Mouse (Mus musculus) liver, postnatal 0 days (tissue): ENCODE results near the gene Fam122a. TPM values are rescaled to one million over a fixed set of nuclear protein-coding genes. Genes with fewer than 3 reads are reported as not detected.
A peak's percentile ranks its signal among the peaks of the same experiment; 100 is the strongest.

Experiments
- ATAC-seq: fragments of 200-750 bp; cut with Nextera tagmentation; 2 replicates; pipeline ENCODE4 v1.8.0; 2017; ENCODE audit warnings: mild to moderate bottlenecking, moderate library complexity
- DNase-seq: peaks from one replicate; pipeline ENCODE4 v3.0.0-alpha.2; 2016
- H3K27ac ChIP-seq: fragments of 300-500 bp; sonication (generic); 2 replicates; pipeline ENCODE4 v1.5.1; 2014; ENCODE audit warnings: antibody characterized with exemption, moderate library complexity, mild to moderate bottlenecking, low read depth
- H3K27me3 ChIP-seq: fragments of 300-500 bp; sonication (generic); 2 replicates; pipeline ENCODE4 v1.6.1; 2014; ENCODE audit warnings: low read length, control low read depth, mixed read lengths; ENCODE audit not compliant: insufficient read depth
- H3K36me3 ChIP-seq: fragments of 300-500 bp; sonication (generic); replicated peaks from 2 replicates; pipeline ENCODE4 v1.6.1; 2014; ENCODE audit warnings: mild to moderate bottlenecking, control low read depth, low read length, moderate library complexity, mixed read lengths; ENCODE audit not compliant: insufficient read depth
- H3K4me1 ChIP-seq: fragments of 300-500 bp; sonication (generic); 2 replicates; pipeline ENCODE4 v1.6.1; 2014; ENCODE audit warnings: antibody characterized with exemption, mild to moderate bottlenecking, control low read depth; ENCODE audit not compliant: insufficient read depth
- H3K4me2 ChIP-seq: fragments of 300-500 bp; sonication (generic); 2 replicates; pipeline ENCODE4 v1.6.1; 2014; ENCODE audit warnings: low read depth, mild to moderate bottlenecking, low read length, moderate library complexity, mixed read lengths
- H3K4me3 ChIP-seq: fragments of 300-500 bp; sonication (generic); 2 replicates; pipeline ENCODE4 v1.5.1; 2014; ENCODE audit warnings: low read depth, low read length
- H3K9ac ChIP-seq: fragments of 300-500 bp; sonication (generic); replicated peaks from 2 replicates; pipeline ENCODE4 v1.6.1; 2014; ENCODE audit warnings: mild to moderate bottlenecking, moderate library complexity
- H3K9me3 ChIP-seq: fragments of 300-500 bp; sonication (generic); 2 replicates; pipeline ENCODE4 v1.6.1; 2016; ENCODE audit warnings: mild to moderate bottlenecking, control low read depth, low read length, mixed read lengths
- CTCF ChIP-seq: sonication (generic); IDR thresholded peaks from 2 replicates; pipeline ENCODE4 v1.5.1; 2016; ENCODE audit warnings: antibody characterized with exemption, low read depth
- EP300 ChIP-seq: IDR thresholded peaks from 2 replicates; pipeline ENCODE4 v1.6.1; 2016; ENCODE audit warnings: antibody characterized with exemption, low read depth, mild to moderate bottlenecking
- WGBS: fragments of 180-500 bp; shearing (Covaris S2); extraction: QIAGEN DNeasy Blood & Tissue Kit; methylation state at CpG from one replicate; pipeline ENCODE4 v1.1.7; 2014; ENCODE audit not compliant: insufficient replicate concordance; 5-methylcytosine and 5-hydroxymethylcytosine counted together
- polyA plus RNA-seq: library from polyadenylated mRNA; unstranded; fragments of >200 nt; fragmentation: Nextera tagmentation; extraction: Ambion mirVana; gene quantifications from 2 replicates; pipeline ENCODE4 v1.2.1, GENCODE M21; 2015

The Fam122a gene
- polyA plus RNA-seq, 1 experiment from 2014 or later = 28.6 TPM

DNA sequence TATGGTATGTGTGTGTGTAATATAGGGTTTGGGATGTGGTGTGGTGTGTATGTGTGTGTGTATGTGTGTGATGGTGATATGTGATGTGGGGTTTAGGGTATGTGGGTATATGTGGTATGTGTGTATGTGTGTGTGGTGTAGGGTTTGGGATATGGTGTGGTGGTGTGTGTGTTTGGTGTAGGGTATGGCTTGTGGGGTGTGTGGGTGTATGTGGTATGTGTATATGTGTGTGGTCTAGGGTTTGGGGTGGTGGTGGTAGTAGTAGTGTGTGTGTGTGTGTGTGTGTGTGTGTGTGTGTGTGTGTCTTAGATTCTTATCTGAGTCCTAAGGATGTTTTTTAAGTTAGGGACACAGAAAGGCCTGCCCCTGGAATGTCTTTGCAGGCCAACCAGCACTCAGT is 41.2 kb upstream of the Fam122a start:
- no peaks in the 10 kb centered on the region for H3K9me3 ChIP-seq
- no peaks in the 10 kb centered on the region for H3K36me3 ChIP-seq
- H3K27ac ChIP-seq = no peak overlapping the region
- ATAC-seq (no peak), DNase-seq (no peak)
- no peak overlapping the region for H3K9ac ChIP-seq
- peaks cover 24% of the 10 kb centered on the region for H3K4me1 ChIP-seq
- no peak overlapping the region for H3K4me2 ChIP-seq
- TF ChIP-seq CTCF = no peak
- TF ChIP-seq EP300 = no peak
- H3K27me3 ChIP-seq = no peaks in the 10 kb centered on the region
- no peak overlapping the region for H3K4me3 ChIP-seq

DNA sequence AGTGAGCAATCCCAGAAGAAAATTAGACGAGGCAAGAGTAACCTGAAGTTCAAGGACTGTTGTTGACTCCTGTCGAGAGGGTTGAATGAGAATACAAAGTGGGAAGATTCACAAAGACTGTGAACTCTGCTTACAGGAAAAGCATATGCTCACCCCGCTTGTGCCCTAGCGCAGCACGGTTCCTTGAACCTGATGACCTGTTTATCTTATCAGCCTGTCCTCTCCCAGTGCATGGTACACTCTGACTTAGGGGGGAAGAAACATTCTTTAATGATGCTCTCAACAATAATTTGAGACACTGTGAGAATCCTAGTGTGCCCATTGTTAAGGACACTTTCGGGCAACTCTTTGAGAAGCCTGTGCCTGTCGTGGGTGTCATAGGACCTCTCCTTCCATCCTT is 39.9 kb upstream of the Fam122a start:
- Histone ChIP-seq H3K36me3 (no peaks in the 10 kb centered on the region), H3K9ac (no peak overlapping the region), H3K4me2 (no peak overlapping the region), H3K27ac (no peak overlapping the region), H3K4me3 (no peak overlapping the region), H3K4me1 (peaks cover 32% of the 10 kb centered on the region), H3K9me3 (no peaks in the 10 kb centered on the region), H3K27me3 (no peaks in the 10 kb centered on the region)
- DNase-seq (no peak), ATAC-seq (no peak)
- WGBS = 46% methylated on average over 7 of the region's 7 CpGs
- no peak for TF ChIP-seq CTCF
- no peak for TF ChIP-seq EP300

DNA sequence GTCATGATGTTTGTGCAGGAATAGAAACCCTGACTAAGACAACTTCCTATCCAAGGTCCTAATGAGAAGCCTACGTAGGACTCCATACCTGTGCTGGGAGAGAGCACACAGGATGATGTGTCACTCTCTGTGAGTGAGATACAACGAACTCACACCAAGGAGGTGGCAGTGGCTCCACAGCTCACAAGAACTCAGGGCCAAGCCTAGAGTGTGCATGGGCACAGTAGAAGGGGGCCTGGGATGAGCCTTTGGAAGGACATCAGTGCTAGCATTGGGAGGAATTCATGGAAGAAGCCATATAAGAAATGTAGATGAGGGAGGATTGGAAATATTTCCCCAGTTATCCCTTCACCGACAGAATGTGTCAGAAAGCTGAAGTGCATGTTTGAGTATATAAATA is 38.8 kb upstream of the Fam122a start:
- H3K9ac ChIP-seq = no peak overlapping the region
- ATAC-seq (no peak), DNase-seq (no peak)
- H3K27me3 ChIP-seq = no peaks in the 10 kb centered on the region
- H3K4me3 ChIP-seq = no peak overlapping the region
- H3K27ac ChIP-seq = no peak overlapping the region
- H3K36me3 ChIP-seq = no peaks in the 10 kb centered on the region
- peaks cover 42% of the 10 kb centered on the region for H3K4me1 ChIP-seq
- WGBS = 87% methylated on average over 3 of the region's 3 CpGs
- H3K4me2 ChIP-seq = no peak overlapping the region
- TF ChIP-seq EP300 (no peak), CTCF (no peak)
- no peaks in the 10 kb centered on the region for H3K9me3 ChIP-seq

DNA sequence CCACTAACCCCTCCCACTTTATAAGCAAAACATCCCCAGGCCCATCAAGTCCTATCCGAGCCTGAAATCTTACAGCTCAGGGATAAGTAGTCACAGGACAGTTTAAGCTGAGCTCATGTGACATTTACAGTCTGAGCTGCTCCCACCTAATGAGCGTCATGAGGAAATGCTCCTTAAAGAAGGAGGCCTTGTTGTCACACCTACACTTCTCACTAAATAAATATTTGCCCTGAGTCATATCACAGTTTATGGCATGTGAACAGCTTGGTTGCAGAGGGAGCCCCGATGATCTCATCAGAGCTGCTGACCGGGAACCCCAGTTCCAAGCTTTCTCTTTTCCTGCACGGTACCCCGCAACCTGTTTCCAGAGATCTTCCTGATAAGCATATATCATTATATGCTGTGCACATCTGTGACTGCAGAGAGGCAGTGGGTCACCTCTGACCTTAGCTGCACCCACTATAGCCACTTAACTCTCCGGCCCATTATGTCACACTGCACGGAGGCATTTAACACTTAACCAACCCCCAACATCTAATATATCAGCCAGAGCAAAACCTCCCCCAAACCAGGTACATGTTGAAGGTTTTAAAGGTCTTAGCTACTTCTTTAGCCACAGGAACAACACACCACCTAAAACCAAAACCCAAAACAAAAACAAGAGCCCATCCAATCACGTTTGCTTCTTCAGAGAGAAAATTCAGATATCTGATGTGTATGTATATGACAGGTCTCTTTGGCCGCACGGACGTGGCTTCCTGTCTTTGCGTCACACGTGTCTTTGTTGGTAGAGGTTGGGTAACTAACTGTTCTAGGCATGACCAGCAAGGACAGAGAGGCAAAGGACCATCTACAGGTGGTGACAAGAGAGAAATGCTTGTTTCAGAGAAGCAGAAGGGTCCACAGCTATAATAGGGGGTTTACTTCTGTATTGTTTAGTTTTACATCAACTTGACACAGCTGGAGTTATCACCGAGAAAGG is 37.8 kb upstream of the Fam122a start:
- 75% methylated on average over 15 of the region's 15 CpGs for WGBS
- TF ChIP-seq CTCF = no peak
- TF ChIP-seq EP300 = no peak
- Histone ChIP-seq H3K4me3 (no peak overlapping the region), H3K9me3 (no peaks in the 10 kb centered on the region), H3K27ac (peak overlapping the region; percentile 96; the same call in 1 of the 2 replicates), H3K4me2 (peak overlapping the region; percentile 66; the same call in 1 of the 2 replicates), H3K36me3 (no peaks in the 10 kb centered on the region), H3K4me1 (peaks cover 42% of the 10 kb centered on the region), H3K9ac (no peak overlapping the region; the same call in 1 of the 2 replicates), H3K27me3 (no peaks in the 10 kb centered on the region)
- ATAC-seq (no peak), DNase-seq (no peak)

DNA sequence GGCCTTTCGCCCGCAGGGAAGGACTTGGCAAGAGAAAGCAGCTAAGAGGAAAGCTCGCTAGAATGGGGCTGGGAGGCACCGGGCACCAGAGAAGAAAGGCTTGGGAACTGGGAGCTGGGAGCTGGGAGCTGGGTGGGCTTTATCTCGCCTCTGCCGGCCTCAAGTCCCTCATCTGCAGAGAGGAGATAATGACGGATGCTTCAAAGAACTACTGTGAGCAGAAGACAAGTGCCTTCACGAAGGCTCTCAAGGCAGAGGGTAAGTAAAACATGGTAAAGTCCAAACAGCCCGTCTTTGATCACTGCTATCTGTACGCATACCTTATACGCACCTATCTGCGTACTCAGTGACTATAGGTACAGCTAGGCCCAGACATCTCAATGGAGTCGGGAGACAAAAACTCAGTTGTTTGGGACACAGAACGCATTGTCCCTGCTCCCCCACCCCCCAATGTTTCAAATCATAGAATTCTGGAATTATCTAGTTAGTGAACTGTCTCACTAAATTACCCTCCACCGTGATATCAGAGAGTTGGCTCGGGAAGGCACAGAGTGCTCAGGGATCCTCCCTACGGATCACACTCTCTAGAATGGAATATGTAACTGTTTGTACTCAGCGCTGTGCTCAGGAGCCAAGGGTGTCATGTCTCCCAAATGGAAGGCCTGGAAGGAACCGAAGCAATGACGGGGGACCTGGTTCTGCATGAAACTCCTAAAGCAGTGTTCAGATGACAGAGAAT is 36.1 kb upstream of the Fam122a start:
- ATAC-seq (peak; percentile 95), DNase-seq (peak; percentile 76)
- Histone ChIP-seq H3K4me1 (peaks cover 48% of the 10 kb centered on the region), H3K9ac (peak overlapping the region; percentile 8), H3K27me3 (no peaks in the 10 kb centered on the region), H3K4me3 (peak overlapping the region; percentile 10; the same call in 1 of the 2 replicates), H3K4me2 (peak overlapping the region; percentile 66), H3K9me3 (no peaks in the 10 kb centered on the region), H3K36me3 (no peaks in the 10 kb centered on the region), H3K27ac (peak overlapping the region; percentile 96)
- TF ChIP-seq CTCF (no peak), EP300 (peak; percentile 97)
- WGBS = 49% methylated on average over 20 of the region's 20 CpGs

DNA sequence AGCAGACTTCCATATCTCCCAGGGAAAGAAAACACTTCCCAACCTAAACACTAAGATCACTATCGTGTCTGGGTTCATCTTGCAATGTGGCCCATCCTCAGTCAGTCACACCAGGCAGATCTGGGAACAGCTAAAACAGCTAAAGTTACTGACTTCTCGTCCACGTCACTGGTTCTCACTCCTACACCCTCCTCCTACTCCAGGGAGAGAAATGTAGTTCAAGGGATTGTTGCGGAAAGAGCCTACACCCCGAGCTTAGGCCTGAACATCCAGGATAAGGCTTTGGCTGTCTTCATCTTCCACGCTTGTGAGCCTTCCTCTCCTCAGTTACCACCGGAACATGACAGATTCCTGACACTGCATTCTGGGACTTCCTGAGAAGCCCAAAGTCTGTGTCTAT is 34.8 kb upstream of the Fam122a start:
- DNase-seq = no peak

More for the DNA sequence above, 34.8 kb upstream of the Fam122a start:
- no peaks in the 10 kb centered on the region for H3K27me3 ChIP-seq
- peaks cover 48% of the 10 kb centered on the region for H3K4me1 ChIP-seq
- H3K9ac ChIP-seq = no peak overlapping the region
- H3K9me3 ChIP-seq = no peaks in the 10 kb centered on the region
- WGBS = 83% methylated on average over 7 of the region's 7 CpGs
- H3K4me2 ChIP-seq = no peak overlapping the region
- H3K27ac ChIP-seq = peak overlapping the region; percentile 96
- no peak for TF ChIP-seq EP300
- no peak for TF ChIP-seq CTCF
- H3K4me3 ChIP-seq = no peak overlapping the region
- ATAC-seq = no peak
- no peaks in the 10 kb centered on the region for H3K36me3 ChIP-seq
